Mouse (Mus musculus) embryo, embryonic 9.5 days (tissue): ENCODE measurements around the gene Bola1.

Source experiments
- DNase-seq: peaks from one replicate; pipeline ENCODE4 v3.0.0-alpha.2; 2017; ENCODE audit errors: extremely low spot score

Gene Bola1

GRCm38 (mm10) chr3:96151836-96152235 lies 67.7 kb downstream of the Bola1 start:
- no peak for DNase-seq

- DNase-seq = peak; percentile 47
Observed at GRCm38 (mm10) chr3:96147950-96148349, 71.6 kb downstream of the Bola1 start.
